Mouse (Mus musculus): ENCODE data around the gene B830017H08Rik. TPM values are rescaled to one million over a fixed set of nuclear protein-coding genes. Genes with fewer than 3 reads are reported as not detected.

B830017H08Rik gene
- total RNA-seq, 2 experiments from 2014 or later, result not detected

- intact Hi-C loops (cut with DNase I; ENCODE audit: low total_unique reads), result no loop called here
- no peak for DNase-seq
Observed at GRCm38 (mm10) chr16:17843701-17844365, 10.9 kb downstream of the B830017H08Rik start.

- intact Hi-C loops (cut with DNase I; ENCODE audit: low total_unique reads), result no loop called here
- DNase-seq, result no peak
Observed at GRCm38 (mm10) chr16:17848431-17848830, 15.5 kb downstream of the B830017H08Rik start.

- no peak for DNase-seq
- intact Hi-C loops (cut with DNase I; ENCODE audit: low total_unique reads), result no loop called here
Observed at GRCm38 (mm10) chr16:17848928-17849327, 16.0 kb downstream of the B830017H08Rik start.

GRCm38 (mm10) chr16:17849486-17849885 is 16.6 kb downstream of the B830017H08Rik start:
- no peak for DNase-seq
- intact Hi-C loops (cut with DNase I; ENCODE audit: low total_unique reads), result no loop called here

- no peak for DNase-seq
- intact Hi-C loops (cut with DNase I; ENCODE audit: low total_unique reads), result no loop called here
Observed at GRCm38 (mm10) chr16:17851331-17851730, 18.4 kb downstream of the B830017H08Rik start.

- intact Hi-C loops (cut with DNase I; ENCODE audit: low total_unique reads), result no loop called here
- DNase-seq, result no peak
Observed at GRCm38 (mm10) chr16:17851860-17852259, 18.9 kb downstream of the B830017H08Rik start.

GRCm38 (mm10) chr16:17853263-17853662 is 20.3 kb downstream of the B830017H08Rik start:
- intact Hi-C loops (cut with DNase I; ENCODE audit: low total_unique reads), result no loop called here
- no peak for DNase-seq

- DNase-seq, result no peak
- intact Hi-C loops (cut with DNase I; ENCODE audit: low total_unique reads), result no loop called here
Observed at GRCm38 (mm10) chr16:17857157-17857556, 24.2 kb downstream of the B830017H08Rik start.

GRCm38 (mm10) chr16:17858592-17858991 is 25.7 kb downstream of the B830017H08Rik start:
- no peak for DNase-seq
- intact Hi-C loops (cut with DNase I; ENCODE audit: low total_unique reads), result no loop called here

GRCm38 (mm10) chr16:17865293-17865692 is 32.4 kb downstream of the B830017H08Rik start:
- intact Hi-C loops (cut with DNase I; ENCODE audit: low total_unique reads), result no loop called here
- DNase-seq, result no peak

GRCm38 (mm10) chr16:17865770-17866169 is 32.8 kb downstream of the B830017H08Rik start:
- no peak for DNase-seq
- intact Hi-C loops (cut with DNase I; ENCODE audit: low total_unique reads), result no loop called here

GRCm38 (mm10) chr16:17871248-17871647 is 38.3 kb downstream of the B830017H08Rik start:
- intact Hi-C loops (cut with DNase I; ENCODE audit: low total_unique reads), result no loop called here
- no peak for DNase-seq

GRCm38 (mm10) chr16:17872995-17873394 is 40.1 kb downstream of the B830017H08Rik start:
- intact Hi-C loops (cut with DNase I; ENCODE audit: low total_unique reads), result no loop called here
- no peak for DNase-seq

- intact Hi-C loops (cut with DNase I; ENCODE audit: low total_unique reads), result no loop called here
- no peak for DNase-seq
Observed at GRCm38 (mm10) chr16:17875174-17875573, 42.3 kb downstream of the B830017H08Rik start.

GRCm38 (mm10) chr16:17876096-17876495 is 43.2 kb downstream of the B830017H08Rik start:
- no peak for DNase-seq
- intact Hi-C loops (cut with DNase I; ENCODE audit: low total_unique reads), result no loop called here

GRCm38 (mm10) chr16:17879571-17879970 is 46.6 kb downstream of the B830017H08Rik start:
- intact Hi-C loops (cut with DNase I; ENCODE audit: low total_unique reads), result no loop called here
- no peak for DNase-seq

- no peak for DNase-seq
- intact Hi-C loops (cut with DNase I; ENCODE audit: low total_unique reads), result no loop called here
Observed at GRCm38 (mm10) chr16:17882196-17882595, 49.3 kb downstream of the B830017H08Rik start.

- no peak for DNase-seq
- intact Hi-C loops (cut with DNase I; ENCODE audit: low total_unique reads), result no loop called here
Observed at GRCm38 (mm10) chr16:17884116-17884515, 51.2 kb downstream of the B830017H08Rik start.
